Mouse (Mus musculus) midbrain, postnatal 0 days (tissue): ENCODE results near the gene Dkk2. TPM values are rescaled to one million over a fixed set of nuclear protein-coding genes. Genes with fewer than 3 reads are reported as not detected.

ENCODE experiments used
- ATAC-seq: fragments of 200-750 bp; cut with Nextera tagmentation; 2 replicates; pipeline ENCODE4 v1.8.0; 2017; ENCODE audit warnings: moderate number of reproducible peaks, mild to moderate bottlenecking, moderate TSS enrichment, moderate library complexity; ENCODE audit not compliant: low FRiP score
- DNase-seq: peaks from one replicate; pipeline ENCODE4 v3.0.0-alpha.2; 2015; ENCODE audit warnings: low spot score
- H3K27ac ChIP-seq: fragments of 300-500 bp; sonication (generic); 2 replicates; pipeline ENCODE4 v1.5.1; 2014; ENCODE audit warnings: low read depth, mild to moderate bottlenecking, low read length, mixed read lengths
- H3K27me3 ChIP-seq: fragments of 300-500 bp; sonication (generic); 2 replicates; pipeline ENCODE4 v1.6.1; 2014; ENCODE audit warnings: low read length, control low read depth, mixed read lengths; ENCODE audit not compliant: insufficient read depth
- H3K36me3 ChIP-seq: fragments of 300-500 bp; sonication (generic); 2 replicates; pipeline ENCODE4 v1.6.1; 2014; ENCODE audit warnings: low read length, control low read depth, mixed read lengths; ENCODE audit not compliant: insufficient read depth
- H3K4me1 ChIP-seq: fragments of 300-500 bp; sonication (generic); 2 replicates; pipeline ENCODE4 v1.6.1; 2014; ENCODE audit warnings: mild to moderate bottlenecking, control low read depth, antibody characterized with exemption, low read length, mixed read lengths; ENCODE audit not compliant: insufficient read depth
- H3K4me2 ChIP-seq: fragments of 300-500 bp; sonication (generic); 2 replicates; pipeline ENCODE4 v1.6.1; 2014; ENCODE audit warnings: low read depth, mild to moderate bottlenecking, low read length, mixed read lengths; ENCODE audit not compliant: poor library complexity, severe bottlenecking
- H3K4me3 ChIP-seq: fragments of 300-500 bp; sonication (generic); 2 replicates; pipeline ENCODE4 v1.5.1; 2014; ENCODE audit warnings: low read depth, mild to moderate bottlenecking, low read length, moderate library complexity
- H3K9ac ChIP-seq: fragments of 300-500 bp; sonication (generic); replicated peaks from 2 replicates; pipeline ENCODE4 v1.6.1; 2014; ENCODE audit warnings: mild to moderate bottlenecking, low read length, moderate library complexity, mixed read lengths; ENCODE audit not compliant: poor library complexity, severe bottlenecking
- H3K9me3 ChIP-seq: fragments of 300-500 bp; sonication (generic); 2 replicates; pipeline ENCODE4 v1.6.1; 2016; ENCODE audit warnings: low read length, control low read depth
- CTCF ChIP-seq: IDR thresholded peaks from 2 replicates; pipeline ENCODE4 v1.5.1; 2016; ENCODE audit warnings: antibody characterized with exemption, mild to moderate bottlenecking
- WGBS: fragments of 180-500 bp; shearing (Covaris S2); extraction: QIAGEN DNeasy Blood & Tissue Kit; methylation state at CpG from one replicate; pipeline ENCODE4 v1.1.7; 2014; 5-methylcytosine and 5-hydroxymethylcytosine counted together
- polyA plus RNA-seq: library from polyadenylated mRNA; unstranded; fragments of >200 nt; fragmentation: Nextera tagmentation; extraction: Ambion mirVana; gene quantifications from 2 replicates; pipeline ENCODE4 v1.2.1, GENCODE M21; 2015
- total RNA-seq: library from RNA; depleted of rRNA; stranded (reverse); fragments of >200 nt; gene quantifications from 2 replicates; pipeline ENCODE4 v1.2.3, GENCODE M21; 2014

Gene Dkk2
- total and polyA plus RNA-seq, 2 experiments from 2014 or later, result 1.2 to 1.5 TPM

GRCm38 (mm10) chr3:132129730-132130274, 44.7 kb downstream of the Dkk2 start:
- no peak overlapping the region for H3K27ac ChIP-seq
- TF ChIP-seq CTCF, result no peak
- H3K4me2 ChIP-seq, result no peak overlapping the region
- H3K36me3 ChIP-seq, result no peaks in the 10 kb centered on the region
- DNase-seq, result no peak
- no peak overlapping the region for H3K4me3 ChIP-seq
- H3K27me3 ChIP-seq, result no peaks in the 10 kb centered on the region
- WGBS, result 100% methylated on average over 1 of the region's 1 CpGs
- H3K9ac ChIP-seq, result no peak overlapping the region
- H3K4me1 ChIP-seq, result no peaks in the 10 kb centered on the region
- H3K9me3 ChIP-seq, result no peaks in the 10 kb centered on the region
- ATAC-seq, result no peak

- ATAC-seq (no peak), DNase-seq (no peak)
- no peaks in the 10 kb centered on the region for H3K36me3 ChIP-seq
- TF ChIP-seq CTCF, result no peak
- H3K4me3 ChIP-seq, result no peak overlapping the region
- WGBS, result 83% methylated on average over 3 of the region's 3 CpGs
- no peak overlapping the region for H3K27ac ChIP-seq
- H3K4me2 ChIP-seq, result no peak overlapping the region
- H3K9ac ChIP-seq, result no peak overlapping the region
- H3K9me3 ChIP-seq, result no peaks in the 10 kb centered on the region
- no peaks in the 10 kb centered on the region for H3K4me1 ChIP-seq
- no peaks in the 10 kb centered on the region for H3K27me3 ChIP-seq
Observed at GRCm38 (mm10) chr3:132130781-132131180, 45.7 kb downstream of the Dkk2 start.

- Histone ChIP-seq H3K4me2 (no peak overlapping the region), H3K9me3 (no peaks in the 10 kb centered on the region), H3K4me1 (no peaks in the 10 kb centered on the region), H3K36me3 (no peaks in the 10 kb centered on the region), H3K4me3 (no peak overlapping the region), H3K27me3 (no peaks in the 10 kb centered on the region), H3K27ac (no peak overlapping the region), H3K9ac (no peak overlapping the region)
- ATAC-seq, result no peak
- no peak for TF ChIP-seq CTCF
- 83% methylated on average over 4 of the region's 4 CpGs for WGBS
- no peak for DNase-seq
Observed at GRCm38 (mm10) chr3:132131939-132132338, 46.8 kb downstream of the Dkk2 start.

- H3K27ac ChIP-seq, result no peak overlapping the region
- WGBS, result 64% methylated on average over 1 of the region's 1 CpGs
- no peaks in the 10 kb centered on the region for H3K9me3 ChIP-seq
- ATAC-seq, result no peak
- H3K4me1 ChIP-seq, result no peaks in the 10 kb centered on the region
- TF ChIP-seq CTCF, result no peak
- H3K36me3 ChIP-seq, result no peaks in the 10 kb centered on the region
- no peak overlapping the region for H3K9ac ChIP-seq
- no peak overlapping the region for H3K4me3 ChIP-seq
- H3K4me2 ChIP-seq, result no peak overlapping the region
- no peaks in the 10 kb centered on the region for H3K27me3 ChIP-seq
- DNase-seq, result no peak
Observed at GRCm38 (mm10) chr3:132134502-132134901, 49.4 kb downstream of the Dkk2 start.

GRCm38 (mm10) chr3:132137802-132138378, 52.8 kb downstream of the Dkk2 start:
- no peak overlapping the region for H3K9ac ChIP-seq
- 64% methylated on average over 11 of the region's 11 CpGs for WGBS
- H3K4me3 ChIP-seq, result no peak overlapping the region
- DNase-seq, result peak; percentile 17
- H3K36me3 ChIP-seq, result no peaks in the 10 kb centered on the region
- no peak for TF ChIP-seq CTCF
- no peaks in the 10 kb centered on the region for H3K27me3 ChIP-seq
- no peak for ATAC-seq
- no peak overlapping the region for H3K4me2 ChIP-seq
- no peaks in the 10 kb centered on the region for H3K4me1 ChIP-seq
- H3K27ac ChIP-seq, result no peak overlapping the region
- no peaks in the 10 kb centered on the region for H3K9me3 ChIP-seq

GRCm38 (mm10) chr3:132141031-132141430, 55.9 kb downstream of the Dkk2 start:
- no peak for TF ChIP-seq CTCF

More at GRCm38 (mm10) chr3:132141031-132141430, 55.9 kb downstream of the Dkk2 start:
- no peak overlapping the region for H3K27ac ChIP-seq
- no peaks in the 10 kb centered on the region for H3K27me3 ChIP-seq
- no peaks in the 10 kb centered on the region for H3K9me3 ChIP-seq
- no peaks in the 10 kb centered on the region for H3K4me1 ChIP-seq
- no peak overlapping the region for H3K4me2 ChIP-seq
- H3K36me3 ChIP-seq, result no peaks in the 10 kb centered on the region
- no peak for DNase-seq
- 93% methylated on average over 4 of the region's 4 CpGs for WGBS
- no peak for ATAC-seq
- no peak overlapping the region for H3K4me3 ChIP-seq
- no peak overlapping the region for H3K9ac ChIP-seq
